ENCODE assay signal across 23 mouse cellular contexts in genomic region chr5:65151767-65152166, GRCm38 (mm10). TPM values are rescaled to one million over a fixed set of nuclear protein-coding genes. Genes with fewer than 3 reads are reported as not detected.
"Had no signal": no experiment of that assay in that cellular context is flagged by ENCODE, and none has a peak within 500 bp of the region (broad histone marks: within the 10 kb centered on the region; RNA-seq: fewer than 3 reads in every experiment).

No protein-coding gene starts in this region.

- H3K9ac ChIP-seq: forebrain, postnatal 0 days; hindbrain, embryonic 13.5 days; hindbrain, embryonic 15.5 days; limb, embryonic 13.5 days; limb, embryonic 15.5 days; liver, embryonic 12.5 days had no signal

- ATAC-seq: forebrain, postnatal 0 days; hindbrain, postnatal 0 days; intestine, postnatal 0 days; liver, embryonic 12.5 days had no signal

- H3K27me3 ChIP-seq: hindbrain, embryonic 13.5 days; hindbrain, embryonic 15.5 days; limb, embryonic 13.5 days; limb, embryonic 15.5 days; liver, embryonic 12.5 days had no signal

- DNase-seq: forebrain, postnatal 0 days; gastrocnemius, postnatal 14 days; gastrocnemius, postnatal 36 days; heart, adult 18-20 months; heart, postnatal 14 days; heart, postnatal 36 days; kidney, adult 18-20 months; kidney, adult 8-10 months; kidney, postnatal 10 days; kidney, postnatal 25 days; kidney, postnatal 4 days had no signal

- H3K9me3 ChIP-seq: hindbrain, embryonic 13.5 days; hindbrain, embryonic 15.5 days; limb, embryonic 13.5 days; limb, embryonic 15.5 days; liver, embryonic 12.5 days had no signal

- H3K4me3 ChIP-seq: hindbrain, embryonic 13.5 days; hindbrain, embryonic 15.5 days; layer of hippocampus, adult 2 months; left cerebral cortex, adult 2 months; limb, embryonic 13.5 days; limb, embryonic 15.5 days; liver, embryonic 12.5 days had no signal

- H3K4me2 ChIP-seq: heart, embryonic 11.5 days; hindbrain, embryonic 13.5 days; hindbrain, embryonic 15.5 days; limb, embryonic 13.5 days; limb, embryonic 15.5 days; liver, embryonic 12.5 days had no signal

- H3K4me1 ChIP-seq: hindbrain, embryonic 13.5 days; hindbrain, embryonic 15.5 days; liver, embryonic 12.5 days had no signal

- H3K27ac ChIP-seq: hindbrain, embryonic 13.5 days; hindbrain, embryonic 15.5 days; hindbrain, postnatal 0 days; layer of hippocampus, adult 2 months; left cerebral cortex, adult 2 months; limb, embryonic 13.5 days; limb, embryonic 15.5 days; liver, embryonic 12.5 days had no signal

RNA-seq across cellular contexts. Expression of gene Tmem156, which starts 59.8 kb away (rescaled TPM):
- total RNA-seq: gastrocnemius, adult 18-20 months; gastrocnemius, postnatal 14 days; gastrocnemius, postnatal 36 days had no signal
- polyA plus RNA-seq: heart, embryonic 11.5 days; heart, embryonic 14.5 days; hindbrain, embryonic 13.5 days; hindbrain, embryonic 15.5 days had no signal
